Mouse (Mus musculus) lung, postnatal 14 days (tissue): Measurements from ENCODE around the gene Med12l.

ENCODE experiments used
- DNase-seq: peaks from one replicate; pipeline ENCODE4 v3.0.0; 2021

The Med12l gene

DNA sequence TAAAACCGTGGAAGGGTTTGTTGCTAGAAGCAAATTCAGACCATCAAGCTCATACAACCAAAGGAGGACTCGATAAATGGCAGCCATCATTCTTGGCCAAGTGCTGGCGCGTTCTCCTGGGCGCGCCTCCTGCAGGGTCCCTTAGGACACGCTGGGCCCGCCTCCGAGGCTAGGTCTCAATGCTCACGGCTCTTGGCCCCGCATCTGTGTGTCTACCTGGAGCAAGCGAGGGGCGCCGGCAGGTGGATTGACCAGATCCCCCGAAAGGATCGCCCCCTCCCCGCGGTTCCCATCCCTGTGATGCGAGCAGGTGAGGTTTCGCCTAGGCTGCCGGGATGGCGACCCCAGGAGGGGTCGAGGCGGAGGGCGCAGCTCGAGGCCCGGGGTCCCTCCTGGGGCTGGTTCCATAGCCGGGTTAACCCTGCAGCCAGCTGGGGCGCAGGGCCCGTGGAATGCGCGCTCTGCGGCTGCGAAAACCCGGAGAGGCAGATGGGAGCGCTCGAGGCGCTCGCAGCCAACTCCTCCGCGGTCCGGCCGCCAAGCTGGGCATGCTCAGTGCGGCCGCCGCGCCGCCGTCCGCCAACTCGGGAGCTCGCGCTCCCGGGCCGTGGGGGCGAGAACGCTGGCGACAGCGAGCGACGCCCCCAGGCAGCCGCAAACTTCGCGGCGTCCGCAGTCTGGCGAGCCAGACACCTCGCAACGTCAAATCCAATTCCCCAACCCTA is at the start of gene Med12l:
Med12l (plus strand) TSS at position 555 of the 725 bp plus-strand sequence.
- peak; percentile 51 for DNase-seq

DNA sequence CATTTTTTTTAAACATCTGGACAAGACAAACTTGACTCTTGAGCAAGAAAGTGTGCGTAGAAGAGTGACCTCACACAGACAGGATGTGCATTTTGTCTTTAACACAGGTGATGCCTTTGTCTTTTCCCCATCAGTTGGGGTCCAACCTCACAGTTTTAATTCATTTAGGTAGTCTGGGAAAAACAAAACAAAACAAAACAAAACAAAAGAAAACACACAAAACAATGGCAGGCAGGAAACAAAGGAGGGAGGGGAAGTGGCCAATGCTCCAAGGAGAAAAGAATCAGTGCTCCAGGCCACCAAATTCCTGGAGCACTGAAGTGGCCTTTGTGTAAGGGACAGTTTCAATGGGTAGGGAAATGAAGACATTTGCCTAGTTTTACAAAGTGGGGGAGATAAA is 44.5 kb upstream of the Med12l start:
- no peak for DNase-seq

GRCm38 (mm10) chr3:58977413-58977812 is 28.2 kb upstream of the Med12l start:
- DNase-seq: no peak

GRCm38 (mm10) chr3:58977906-58978622 is 27.6 kb upstream of the Med12l start:
- DNase-seq: no peak

DNA sequence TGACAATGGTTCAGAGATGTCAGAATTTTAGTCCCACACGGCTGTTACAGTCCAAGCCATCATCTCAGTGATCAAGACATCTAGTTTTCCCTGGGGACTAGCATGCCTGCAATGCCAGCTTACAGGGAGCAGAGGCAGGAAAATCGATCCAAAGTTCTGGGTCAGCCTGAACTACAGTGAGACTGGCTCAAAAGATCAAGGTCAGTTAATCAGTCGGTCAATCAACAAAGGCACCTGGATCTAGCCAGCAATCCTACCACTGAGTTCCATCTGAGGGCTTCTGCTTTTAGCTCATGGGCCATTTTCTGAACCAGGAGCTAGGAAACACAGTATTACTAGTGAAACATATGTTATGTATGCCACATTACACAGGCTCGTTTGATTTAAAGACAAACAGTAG is 25.0 kb upstream of the Med12l start:
- DNase-seq: no peak

- peak; percentile 70 for DNase-seq
Observed at GRCm38 (mm10) chr3:58982896-58983837, 22.5 kb upstream of the Med12l start.

GRCm38 (mm10) chr3:58983838-58984598 is 21.6 kb upstream of the Med12l start:
- DNase-seq: no peak

DNA sequence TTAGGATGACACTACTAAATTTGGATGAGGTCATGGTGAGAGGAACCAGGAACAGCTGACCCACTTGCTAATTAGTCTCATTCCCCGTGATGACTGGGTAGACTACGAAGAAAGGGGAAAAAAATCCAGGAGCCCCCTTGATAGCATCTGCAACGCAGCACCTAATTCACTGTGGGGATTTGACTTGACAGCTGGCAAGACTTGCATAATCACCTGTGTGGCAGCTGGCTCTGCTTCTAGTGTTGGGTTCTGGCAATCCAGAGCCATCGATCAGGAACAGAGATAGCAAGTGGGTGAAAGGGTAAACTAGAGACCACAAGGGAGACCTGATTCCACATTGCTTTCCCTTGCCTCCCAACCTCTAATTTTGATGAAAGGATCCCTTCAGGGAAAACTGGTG is 19.8 kb upstream of the Med12l start:
- DNase-seq: no peak

DNA sequence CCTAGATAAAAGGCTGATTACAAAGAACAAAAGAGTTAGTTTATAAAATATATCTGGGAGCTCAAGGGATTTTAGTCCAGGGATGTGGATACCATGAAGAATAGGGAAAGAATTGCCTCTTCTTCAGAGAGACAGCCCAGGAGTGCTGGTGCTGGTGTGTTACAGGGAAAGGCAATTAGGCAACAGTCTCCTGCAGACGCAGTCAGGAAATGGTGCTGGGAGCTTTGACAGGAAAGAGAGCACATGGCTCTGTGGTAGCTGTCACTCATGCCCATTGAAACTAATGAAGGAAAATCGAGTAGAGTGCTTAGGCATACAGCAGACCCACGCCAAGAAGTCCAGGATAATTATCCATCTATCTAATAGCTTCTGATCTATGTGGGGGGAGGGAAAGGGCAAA is 16.3 kb upstream of the Med12l start:
- DNase-seq: no peak

DNA sequence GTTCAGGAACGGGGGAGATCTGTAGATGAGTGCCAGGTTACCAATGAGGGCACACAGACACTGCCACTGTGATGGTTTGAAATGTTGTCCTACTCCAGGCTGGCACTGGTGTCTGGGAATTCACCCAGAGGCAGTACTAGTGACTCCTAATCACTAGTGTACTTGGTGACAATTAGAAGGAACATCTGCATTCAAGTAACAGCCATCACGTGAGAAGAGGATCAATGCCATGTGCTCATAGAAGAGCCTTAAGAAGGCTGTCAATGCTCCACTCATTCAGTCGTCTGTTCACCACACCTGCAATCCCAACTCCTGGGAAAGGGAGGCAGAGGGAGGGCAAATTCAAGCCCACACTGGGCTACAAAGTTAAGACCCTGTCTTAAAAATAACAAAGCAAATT is 15.1 kb upstream of the Med12l start:
- DNase-seq: no peak

DNA sequence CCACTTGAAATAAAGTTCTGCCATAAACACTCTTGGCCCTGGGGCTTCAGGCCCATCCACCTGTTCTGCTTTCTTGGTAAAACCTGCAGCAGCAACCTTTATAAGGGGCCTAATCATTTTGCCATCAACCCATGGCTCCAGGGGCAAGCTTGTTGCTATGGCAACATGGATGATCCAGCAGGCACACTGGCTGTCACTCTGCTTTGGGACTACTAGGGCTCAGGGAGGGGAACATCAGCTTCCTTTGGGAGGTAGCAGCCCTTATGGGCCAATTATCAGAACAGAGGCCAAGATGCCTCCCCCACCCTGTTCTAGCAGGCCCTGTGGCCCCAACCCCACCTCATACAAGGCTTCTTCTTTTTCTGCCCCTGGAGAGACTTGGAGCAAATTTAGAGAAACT is 13.5 kb upstream of the Med12l start:
- DNase-seq: no peak

GRCm38 (mm10) chr3:58993619-58994018 is 12.0 kb upstream of the Med12l start:
- no peak for DNase-seq

GRCm38 (mm10) chr3:59003756-59004155 is 1.9 kb upstream of the Med12l start:
- no peak for DNase-seq

DNA sequence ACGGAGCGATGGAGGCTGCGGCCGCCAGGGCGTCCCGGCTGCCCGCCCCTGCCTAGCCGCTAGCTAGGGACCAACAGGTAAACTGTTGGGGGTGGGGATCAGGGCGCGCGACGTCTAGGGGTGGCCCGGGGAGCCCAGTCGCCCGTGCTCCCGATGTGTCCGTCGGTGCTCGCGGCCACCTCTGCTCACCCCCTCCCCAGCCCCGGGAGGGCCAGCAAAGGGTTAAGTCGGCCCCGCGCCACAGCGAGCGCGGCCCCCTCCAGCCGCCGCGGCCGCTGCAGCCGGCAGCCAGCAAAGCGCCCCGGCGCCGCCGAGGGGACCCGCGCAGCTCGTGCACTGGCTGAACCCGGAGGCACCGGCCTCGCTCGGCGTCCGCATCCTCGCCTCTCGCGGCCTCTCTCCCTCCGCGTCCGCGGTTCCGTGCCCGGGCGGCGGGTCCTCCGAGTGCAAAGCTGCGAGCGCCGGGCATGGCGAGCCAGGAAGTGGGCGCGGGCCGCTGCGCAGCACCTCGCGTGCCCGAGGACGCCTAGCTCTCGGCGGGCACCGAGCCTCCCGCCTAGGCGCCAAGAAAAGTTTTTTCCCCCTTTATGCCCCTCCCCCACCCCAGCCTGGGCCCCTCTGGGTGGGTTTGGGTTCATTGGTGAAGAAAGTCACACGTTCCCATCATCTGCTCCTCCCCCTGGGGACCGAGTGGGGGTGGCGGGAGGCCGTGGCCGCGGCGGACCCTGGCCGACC is 538 bp downstream of the Med12l start:
- DNase-seq: peak; percentile 17

GRCm38 (mm10) chr3:59006731-59007441 is 1.3 kb downstream of the Med12l start:
- peak; percentile 63 for DNase-seq

GRCm38 (mm10) chr3:59010276-59010675 is 4.7 kb downstream of the Med12l start:
- no peak for DNase-seq

DNA sequence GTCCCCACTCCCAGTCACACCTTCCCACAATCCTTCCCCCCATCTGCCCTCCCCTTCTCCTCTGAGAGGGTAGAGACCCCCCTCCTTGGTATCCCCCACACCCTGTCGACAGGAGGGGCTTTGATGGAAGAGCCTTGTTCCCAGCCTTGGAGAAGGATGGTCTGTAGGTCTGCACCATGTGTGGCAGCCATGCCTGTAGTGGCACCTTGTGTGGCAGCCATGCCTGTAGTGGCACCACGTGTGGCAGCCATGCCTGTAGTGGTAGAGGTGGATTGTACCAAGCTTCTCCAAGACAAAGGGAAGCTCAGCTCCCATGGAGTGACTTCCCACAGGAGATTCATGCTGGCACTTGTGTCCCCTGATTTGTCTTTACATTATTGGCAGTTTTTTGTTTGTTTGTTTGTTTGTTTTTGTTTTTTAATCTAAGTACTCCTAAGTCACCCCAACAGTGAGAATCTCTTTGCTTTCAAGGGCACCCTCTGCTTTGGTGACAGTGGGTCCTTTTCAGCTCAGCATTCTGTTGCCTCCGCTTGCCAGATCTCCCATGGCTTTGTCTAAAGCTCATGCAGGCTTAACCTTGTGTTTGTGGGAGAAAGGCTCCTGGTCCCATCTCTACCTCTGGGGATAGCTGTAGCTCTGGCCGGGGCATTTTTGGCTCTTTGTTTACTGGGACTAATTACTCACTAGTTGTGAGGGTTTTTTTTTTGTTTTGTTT is 10.2 kb downstream of the Med12l start:
- DNase-seq: no peak

GRCm38 (mm10) chr3:59016501-59016900 is 10.9 kb downstream of the Med12l start:
- no peak for DNase-seq

GRCm38 (mm10) chr3:59021236-59021635 is 15.6 kb downstream of the Med12l start:
- DNase-seq: no peak

- no peak for DNase-seq
Observed at GRCm38 (mm10) chr3:59022251-59022650, 16.6 kb downstream of the Med12l start.

- DNase-seq: no peak
Observed at GRCm38 (mm10) chr3:59022971-59023370, 17.3 kb downstream of the Med12l start.
